Mouse (Mus musculus): ENCODE measurements at regions not wholly inside any gene's neighbourhood (a gene's known extent, or its start where the extent isn't known, plus 50 kb on each side); places are given as distances from the start of the nearest gene placed in this dataset.
A peak's percentile ranks its signal among the peaks of the same experiment; 100 is the strongest.

DNA sequence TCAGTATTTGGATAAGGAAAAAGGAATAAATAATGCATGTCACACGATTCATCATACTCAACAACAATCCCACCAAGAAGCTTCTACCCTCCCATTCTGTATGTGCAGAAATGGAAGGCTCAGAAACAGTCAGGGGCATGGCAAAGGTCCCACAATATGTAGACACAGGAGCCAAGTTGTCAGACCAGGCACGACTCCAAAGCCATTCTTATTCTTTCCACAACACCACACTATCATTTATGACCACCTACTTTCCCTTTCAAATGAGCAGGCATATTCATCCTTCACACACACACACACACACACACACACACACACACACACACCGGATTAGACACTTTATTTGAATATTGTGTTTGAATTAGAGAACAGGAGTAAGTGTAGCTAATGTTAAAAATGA lies 232.0 kb downstream of the Rab28 start:
- DNase-seq (ENCODE audit: low spot score in 2 of 2): no peak
- no peak for TF ChIP-seq CTCF (conservative IDR thresholded peaks at IDR 0.05)
- Histone ChIP-seq H3K27ac (no peak overlapping the region), H3K4me3 (no peak overlapping the region)

DNA sequence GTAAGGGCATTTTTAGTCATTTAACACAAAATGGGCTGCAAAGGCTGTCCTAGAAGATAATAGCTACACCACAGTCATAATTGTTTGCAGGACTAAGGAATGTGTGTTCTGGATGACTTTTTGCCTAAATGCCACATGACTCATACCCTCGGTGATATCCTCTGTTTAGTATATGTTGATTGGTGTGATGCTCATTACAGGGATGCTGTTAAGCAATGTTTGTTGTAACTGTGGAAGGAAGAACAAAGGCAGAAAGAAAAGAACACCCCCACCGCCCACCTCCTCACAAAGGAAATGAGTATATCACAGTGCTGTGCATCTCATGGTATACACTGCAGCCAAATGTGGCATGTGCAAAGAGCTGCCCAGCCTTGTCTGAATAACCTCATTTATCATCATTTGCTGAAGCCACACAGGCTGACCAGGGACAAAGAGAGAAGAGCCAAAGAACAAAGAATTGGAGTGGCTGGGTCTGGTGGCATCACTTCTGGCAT lies 262.4 kb downstream of the Rab28 start:
- H3K27ac ChIP-seq: no peak overlapping the region
- H3K4me3 ChIP-seq: no peak overlapping the region
- DNase-seq (ENCODE audit: low spot score in 2 of 2): no peak
- TF ChIP-seq CTCF (conservative IDR thresholded peaks at IDR 0.05): no peak

DNA sequence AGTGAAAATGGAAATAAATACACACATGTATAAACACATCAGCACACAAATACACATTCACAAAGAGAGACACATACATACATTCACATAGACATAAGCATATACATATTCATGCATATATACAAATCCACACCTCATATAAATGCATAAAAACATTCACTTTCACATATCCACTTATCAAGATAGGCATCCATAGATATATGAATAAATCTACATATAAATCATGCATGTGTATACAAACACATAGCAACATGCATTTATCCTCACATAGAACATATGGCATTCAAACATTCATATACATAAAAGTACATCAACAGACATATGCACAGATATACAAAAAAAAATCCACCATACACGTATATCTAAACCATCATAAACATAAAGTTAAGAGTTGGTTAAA lies 266.9 kb downstream of the Rab28 start:
- no peak for TF ChIP-seq CTCF (conservative IDR thresholded peaks at IDR 0.05)
- Histone ChIP-seq H3K4me3 (no peak overlapping the region), H3K27ac (no peak overlapping the region)
- no peak for DNase-seq (ENCODE audit: low spot score in 2 of 2)

DNA sequence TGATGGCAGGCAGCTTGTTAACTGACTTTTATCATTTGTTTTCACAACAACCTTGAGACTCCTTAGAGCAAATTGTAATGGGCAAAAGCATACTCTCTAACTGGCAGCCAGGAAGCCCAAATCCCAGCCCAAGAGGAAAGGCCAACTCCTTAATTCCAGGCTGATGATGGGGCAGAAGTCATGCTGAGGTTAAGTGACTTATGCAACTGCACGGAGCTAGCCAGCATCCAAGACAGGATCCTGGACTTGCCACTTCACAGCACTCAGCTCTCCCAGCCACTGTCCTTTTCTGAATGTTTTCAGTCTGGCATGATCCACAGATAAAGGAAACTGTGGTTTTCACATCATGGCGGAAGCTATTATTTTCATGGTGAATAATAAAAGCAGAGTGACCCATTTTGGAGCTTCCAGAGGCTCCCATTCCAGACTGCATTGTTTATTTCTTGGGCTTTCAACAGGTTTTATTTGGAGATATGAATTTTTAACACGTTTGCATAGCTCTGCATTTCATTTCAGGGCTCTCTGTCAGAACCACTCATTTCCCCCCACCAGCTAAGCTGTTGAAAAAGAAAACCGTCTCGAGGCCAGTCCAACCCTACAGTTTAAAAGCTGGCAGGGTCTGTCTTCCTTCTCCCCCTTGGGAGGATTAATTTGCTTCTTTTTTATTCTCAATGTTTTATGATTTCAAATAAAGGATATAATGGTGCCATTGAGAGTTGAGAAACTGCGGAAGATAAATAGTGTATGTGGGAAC lies 288.7 kb downstream of the Rab28 start:
- TF ChIP-seq CTCF (conservative IDR thresholded peaks at IDR 0.05): no peak
- no peak for DNase-seq (ENCODE audit: low spot score in 2 of 2)
- Histone ChIP-seq H3K4me3 (no peak overlapping the region), H3K27ac (no peak overlapping the region)

DNA sequence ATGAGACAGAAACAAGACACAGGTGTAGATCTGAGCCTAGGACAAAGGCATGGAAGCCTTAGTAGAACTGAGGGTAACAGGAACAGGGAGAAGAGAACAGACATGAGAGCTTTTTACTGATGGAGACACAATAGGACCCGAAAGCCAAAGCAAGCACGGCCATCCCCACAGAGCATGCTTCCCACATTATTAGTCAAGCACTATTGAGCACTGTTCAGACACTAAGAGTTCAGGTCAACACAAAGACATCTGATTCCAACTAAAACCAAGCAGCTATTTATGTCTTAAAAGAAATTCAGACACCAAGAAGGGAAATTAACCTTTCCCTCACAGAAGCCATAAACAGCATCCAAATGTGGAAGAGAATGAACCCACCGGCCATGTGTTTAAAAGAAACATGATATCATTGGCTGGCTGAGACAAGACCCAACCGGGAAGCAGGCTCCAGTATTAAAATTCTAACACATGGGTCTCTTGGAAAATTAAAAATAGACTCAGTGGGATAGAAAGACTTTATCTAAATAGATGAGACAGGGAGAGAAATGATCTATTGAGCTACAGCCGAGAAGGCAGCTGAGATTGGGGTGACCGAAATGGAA lies 298.8 kb downstream of the Rab28 start:
- no peak for TF ChIP-seq CTCF (conservative IDR thresholded peaks at IDR 0.05)
- DNase-seq (ENCODE audit: low spot score in 2 of 2): no peak
- H3K4me3 ChIP-seq: no peak overlapping the region

DNA sequence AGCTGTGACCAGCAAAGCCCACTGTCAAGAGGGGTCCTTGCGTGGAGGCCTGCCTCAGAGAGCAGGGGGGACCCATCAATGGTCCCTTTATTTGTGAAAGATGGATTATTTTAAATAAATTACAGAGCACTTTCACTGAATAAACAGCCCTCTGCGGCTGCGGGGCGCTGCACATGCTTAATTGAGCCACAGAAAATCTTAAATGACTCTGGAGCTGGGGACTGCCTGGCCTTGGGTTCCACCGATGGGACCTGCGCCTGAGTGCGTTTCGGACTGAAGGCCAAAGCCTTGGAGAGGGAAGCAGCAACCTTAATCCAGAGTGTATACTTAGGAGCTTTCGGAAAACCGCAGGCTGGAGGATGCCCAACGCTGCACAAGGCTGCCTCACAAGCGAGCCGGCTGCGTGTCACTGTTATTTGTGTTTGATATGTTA lies 315.1 kb downstream of the Rab28 start:
- peak in 1 of 2 experiments; percentile 14 for DNase-seq (ENCODE audit: low spot score in 2 of 2)
- H3K4me3 ChIP-seq: peak overlapping the region; percentile 47
- peak overlapping the region; percentile 44 for H3K27ac ChIP-seq
- TF ChIP-seq CTCF (conservative IDR thresholded peaks at IDR 0.05): peak; percentile 46

More for the DNA sequence above, 298.8 kb downstream of the Rab28 start:
- H3K27ac ChIP-seq: no peak overlapping the region

DNA sequence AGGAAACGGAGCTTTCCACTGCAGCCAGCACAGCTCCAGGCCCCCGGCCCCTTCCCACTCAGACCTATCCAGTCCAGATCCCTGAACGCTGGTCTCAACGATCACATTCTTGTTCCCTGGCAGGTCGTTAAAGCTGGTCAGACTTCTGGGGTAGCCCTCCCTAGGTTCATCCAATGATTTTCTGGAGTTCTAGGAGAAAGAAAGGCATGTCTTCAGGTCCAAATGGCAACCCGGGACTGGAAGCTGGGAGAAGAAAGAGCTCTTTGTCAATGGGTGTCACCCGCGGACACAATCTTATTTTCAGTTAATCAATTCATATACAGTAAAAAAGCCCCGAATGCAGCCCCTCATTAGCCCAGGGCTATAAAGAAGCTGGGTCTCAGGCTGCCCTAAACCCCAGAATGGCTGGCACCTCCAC lies 315.8 kb downstream of the Rab28 start:
- H3K4me3 ChIP-seq: peak overlapping the region; percentile 47; the same call in 1 of the 2 replicates
- 0 out of 2 replicates have a peak overlapping the region, but pooled peaks have one; percentile 44 for H3K27ac ChIP-seq
- no peak for TF ChIP-seq CTCF (conservative IDR thresholded peaks at IDR 0.05)
- DNase-seq (ENCODE audit: low spot score in 2 of 2): no peak

DNA sequence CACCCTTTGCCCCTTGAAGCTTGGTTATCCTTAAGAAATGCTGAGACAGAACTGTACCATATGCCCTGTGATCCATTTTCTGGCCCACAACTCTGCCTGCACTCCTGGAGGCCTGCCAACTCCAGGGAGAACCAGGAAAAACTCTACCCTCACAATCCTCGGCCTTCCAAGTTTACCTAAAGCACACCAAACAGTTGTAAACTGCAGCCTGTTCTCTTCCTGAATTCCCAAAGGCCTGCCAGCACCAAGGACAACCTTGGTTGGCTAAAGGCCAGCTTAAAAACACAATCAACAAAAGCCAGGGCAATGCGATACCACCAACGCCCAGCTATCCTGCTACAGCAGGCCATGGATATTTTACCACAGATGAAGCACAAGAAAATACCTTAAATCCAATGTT lies 334.5 kb downstream of the Rab28 start:
- Histone ChIP-seq H3K27ac (no peak overlapping the region), H3K4me3 (no peak overlapping the region)
- no peak for TF ChIP-seq CTCF (conservative IDR thresholded peaks at IDR 0.05)
- no peak for DNase-seq (ENCODE audit: low spot score in 2 of 2)

DNA sequence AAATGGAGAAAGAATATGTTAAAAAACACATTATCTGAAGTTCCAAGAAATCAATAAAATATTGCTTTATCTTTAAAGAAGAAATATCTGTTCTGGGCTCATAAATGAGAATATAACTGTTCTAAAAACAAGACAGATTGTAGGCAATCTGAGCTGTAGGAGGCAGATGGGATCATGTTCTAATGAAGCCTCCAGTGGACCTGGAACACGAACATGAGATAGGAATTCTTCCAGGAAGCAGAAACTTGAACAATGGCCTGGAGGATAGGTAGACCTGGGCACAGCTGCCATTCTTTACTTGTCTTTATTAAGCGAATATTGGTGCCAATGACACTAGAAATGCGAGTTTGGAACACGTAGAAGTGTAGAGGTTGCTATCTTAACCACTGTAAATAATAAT lies 336.5 kb downstream of the Rab28 start:
- no peak for TF ChIP-seq CTCF (conservative IDR thresholded peaks at IDR 0.05)
- H3K27ac ChIP-seq: peak overlapping the region; percentile 73
- DNase-seq (ENCODE audit: low spot score in 2 of 2): no peak

DNA sequence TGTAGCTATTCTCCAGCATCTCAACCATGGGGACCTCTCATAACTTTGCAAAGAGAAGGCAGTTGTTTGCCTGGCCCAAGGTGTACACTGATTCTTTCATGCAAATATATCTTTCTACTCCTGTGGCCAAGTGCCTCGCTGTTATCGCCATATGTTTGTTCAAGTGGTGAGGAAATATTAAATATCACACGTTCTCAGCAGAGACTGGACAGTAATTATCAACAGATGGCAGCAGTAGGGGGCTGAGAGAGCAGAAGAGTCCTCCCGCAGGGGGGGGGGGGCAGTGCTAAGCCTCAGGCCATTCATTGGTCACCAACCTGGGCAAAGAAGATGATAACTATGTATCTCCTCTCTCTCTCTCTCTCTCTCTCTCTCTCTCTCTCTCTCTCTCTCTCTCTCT lies 337.6 kb downstream of the Rab28 start:
- DNase-seq (ENCODE audit: low spot score in 2 of 2): no peak
- TF ChIP-seq CTCF (conservative IDR thresholded peaks at IDR 0.05): no peak
- no peak overlapping the region for H3K4me3 ChIP-seq
- no peak overlapping the region for H3K27ac ChIP-seq

More for the DNA sequence above, 336.5 kb downstream of the Rab28 start:
- no peak overlapping the region for H3K4me3 ChIP-seq

DNA sequence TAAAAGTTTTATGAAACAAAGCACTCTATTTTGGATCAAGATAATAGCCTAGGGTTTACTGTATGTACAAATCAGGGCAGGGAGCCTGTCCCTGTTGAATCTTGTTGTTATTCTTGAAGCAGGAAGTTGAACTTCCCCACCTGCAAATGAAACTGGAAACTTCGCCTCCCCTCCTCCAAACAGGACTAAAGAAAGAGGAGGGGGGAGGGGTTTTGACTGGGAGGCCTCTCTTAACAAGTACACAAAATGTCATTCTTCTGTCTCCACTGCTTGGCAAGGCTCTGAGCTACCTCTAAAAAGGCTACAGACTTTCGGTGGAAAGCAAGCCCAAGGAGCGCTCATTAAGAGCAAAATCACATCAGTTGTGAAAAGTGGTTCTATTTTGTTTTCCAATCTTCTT lies 338.1 kb downstream of the Rab28 start:
- TF ChIP-seq CTCF (conservative IDR thresholded peaks at IDR 0.05): no peak
- no peak for DNase-seq (ENCODE audit: low spot score in 2 of 2)
- no peak overlapping the region for H3K27ac ChIP-seq
- no peak overlapping the region for H3K4me3 ChIP-seq

DNA sequence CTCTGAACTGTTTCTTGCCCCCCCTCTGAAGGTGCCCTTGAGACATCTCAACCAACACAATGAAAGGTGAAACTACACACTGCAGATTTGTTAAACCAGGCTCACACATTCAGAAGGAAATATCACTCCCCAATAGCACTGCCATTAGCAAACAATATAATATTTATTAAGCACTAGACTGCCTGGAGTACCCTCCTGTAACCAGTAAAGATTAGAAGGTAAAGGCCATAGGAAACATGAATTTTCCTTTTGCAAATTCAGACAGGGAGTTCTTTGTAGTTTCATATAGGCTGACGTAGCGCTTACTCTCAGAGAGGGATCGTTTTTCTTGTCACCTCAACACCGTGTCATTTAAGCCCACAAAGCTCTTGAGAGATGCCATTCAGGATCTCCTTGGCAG lies 342.1 kb downstream of the Rab28 start:
- no peak overlapping the region for H3K4me3 ChIP-seq
- TF ChIP-seq CTCF (conservative IDR thresholded peaks at IDR 0.05): no peak

DNA sequence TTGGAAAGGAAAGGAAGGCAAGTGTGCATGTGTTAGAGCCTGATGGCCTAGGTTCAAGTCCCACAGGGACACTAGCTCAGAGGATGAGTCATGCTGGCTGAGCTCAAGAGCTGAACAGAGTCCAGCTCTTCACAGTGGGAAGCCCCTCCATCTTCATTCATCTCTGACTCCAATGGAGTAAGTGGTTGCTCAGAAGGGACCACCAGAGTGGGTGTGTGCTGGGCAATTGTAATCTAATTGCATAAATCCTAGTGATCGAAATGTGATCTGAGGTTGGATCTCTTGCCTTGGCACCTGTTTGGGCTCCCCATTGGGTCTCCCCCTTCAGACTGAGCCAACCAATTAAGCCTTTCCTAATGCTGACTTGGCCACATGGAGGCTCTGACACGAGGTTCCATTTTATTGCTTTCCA lies 359.5 kb downstream of the Rab28 start:
- TF ChIP-seq CTCF (conservative IDR thresholded peaks at IDR 0.05): no peak
- H3K4me3 ChIP-seq: no peak overlapping the region
- DNase-seq (ENCODE audit: low spot score in 2 of 2): no peak
- no peak overlapping the region for H3K27ac ChIP-seq

More for the DNA sequence above, 342.1 kb downstream of the Rab28 start:
- DNase-seq (ENCODE audit: low spot score in 2 of 2): no peak
- H3K27ac ChIP-seq: no peak overlapping the region

DNA sequence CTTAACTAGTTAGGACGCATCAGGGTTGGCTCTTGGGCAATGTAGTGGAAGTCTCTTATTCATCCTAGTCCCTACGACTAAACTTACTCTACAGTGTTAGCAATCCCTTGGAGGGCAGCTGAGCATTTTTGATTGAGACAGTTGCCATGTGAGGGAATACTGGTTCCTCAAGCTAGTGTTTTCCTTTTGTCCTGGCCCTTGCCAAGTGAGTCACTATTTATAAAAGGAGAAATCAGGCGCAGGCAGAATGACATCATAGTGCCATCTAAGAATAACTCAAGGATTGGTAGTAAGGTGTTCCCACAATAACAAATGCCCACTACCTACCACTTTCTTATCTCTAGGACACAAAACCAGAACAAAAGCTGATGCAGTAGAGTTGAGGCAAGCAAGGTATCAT lies 360.5 kb downstream of the Rab28 start:
- Histone ChIP-seq H3K27ac (no peak overlapping the region), H3K4me3 (no peak overlapping the region)
- no peak for DNase-seq (ENCODE audit: low spot score in 2 of 2)
- no peak for TF ChIP-seq CTCF (conservative IDR thresholded peaks at IDR 0.05)
